In the genomic region with DNA sequence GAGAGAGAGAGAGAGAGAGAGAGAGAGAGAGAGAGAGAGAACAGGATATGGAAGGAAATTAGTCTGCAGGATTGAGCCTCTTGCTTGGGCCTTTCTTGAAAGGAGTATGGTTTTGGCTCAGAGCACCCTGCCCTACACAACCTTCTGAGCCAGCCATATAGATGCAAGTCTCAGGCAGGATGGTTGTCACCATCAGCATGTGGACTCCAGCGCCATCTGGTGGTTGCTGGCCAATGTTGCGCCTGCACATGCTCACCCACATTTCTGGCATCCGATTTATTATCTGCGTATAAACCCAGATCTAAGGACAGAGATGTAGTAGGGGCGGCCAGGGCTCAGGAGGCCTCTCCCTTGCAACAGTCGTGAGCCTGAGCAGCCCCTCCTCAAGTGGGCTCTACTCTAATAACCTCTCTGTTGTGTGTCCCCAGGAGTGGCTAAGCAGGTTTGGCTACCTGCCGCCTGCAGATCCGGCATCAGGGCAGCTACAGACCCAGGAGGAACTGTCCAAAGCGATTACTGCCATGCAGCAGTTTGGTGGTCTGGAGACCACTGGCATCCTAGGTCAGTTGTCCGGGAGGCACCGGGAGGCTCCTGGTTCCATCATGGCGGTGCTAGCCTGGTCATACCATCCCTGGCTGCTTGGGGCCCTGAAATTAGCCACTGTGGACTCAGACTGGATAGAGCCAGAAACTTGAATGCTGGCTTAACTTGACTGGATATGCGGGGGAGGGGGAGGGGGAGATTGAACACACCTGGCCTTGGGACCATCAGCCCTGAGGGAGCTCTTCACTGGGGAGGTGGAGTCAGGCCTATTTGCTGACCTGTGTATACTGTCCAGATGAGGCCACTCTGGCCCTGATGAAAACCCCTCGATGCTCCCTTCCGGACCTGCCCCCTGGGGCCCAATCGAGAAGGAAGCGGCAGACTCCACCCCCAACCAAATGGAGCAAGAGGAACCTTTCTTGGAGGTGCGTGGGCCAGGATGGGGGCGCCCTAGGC, we compare ENCODE assay signal across 8 mouse cellular contexts. TPM values are rescaled to one million over a fixed set of nuclear protein-coding genes. Genes with fewer than 3 reads are reported as not detected.
DNase-seq lines count a peak whose midpoint lies in the region; ATAC-seq and TF ChIP-seq lines count a peak whose summit lies in the region.

No protein-coding gene starts in this region.

- no peak for TF ChIP-seq EP300 in lung, postnatal 0 days (IDR thresholded peaks at IDR 0.05)

- no peaks in the 10 kb centered on the region for H3K9me3 ChIP-seq in lung, postnatal 0 days (ENCODE audit: low read length)

- peak; percentile 78 for ATAC-seq in erythroid progenitor cell, adult 5-6 weeks (replicated peaks; ENCODE audit: low FRiP score, poor library complexity, severe bottlenecking)
- peak; percentile 49; the same call in 1 of the 2 replicates for ATAC-seq in lung, postnatal 0 days

- H3K9ac ChIP-seq in lung, postnatal 0 days (replicated peaks; ENCODE audit: low read depth) = no peak overlapping the region

- no peaks in the 10 kb centered on the region for H3K36me3 ChIP-seq in lung, postnatal 0 days (ENCODE audit: insufficient read depth, low read length)

- TF ChIP-seq CTCF in bone marrow macrophage, adult 2 months (IDR thresholded peaks at IDR 0.05; ENCODE audit: low read depth, low read length) = peak; percentile 90
- TF ChIP-seq CTCF in lung, postnatal 0 days (IDR thresholded peaks at IDR 0.05) = peak; percentile 99

- no peak overlapping the region for H3K4me3 ChIP-seq in bone marrow macrophage, adult 2 months (ENCODE audit: insufficient read depth, low read length)
- H3K4me3 ChIP-seq in lung, postnatal 0 days (ENCODE audit: low read depth, low read length) = no peak overlapping the region

- 32% methylated on average over 19 of the region's 19 CpGs for WGBS in lung, postnatal 0 days

- H3K27me3 ChIP-seq in lung, postnatal 0 days (replicated peaks; ENCODE audit: insufficient read depth, low read length) = no peaks in the 10 kb centered on the region

- no peak for TF ChIP-seq POLR2A in bone marrow macrophage, adult 2 months (IDR thresholded peaks at IDR 0.05; ENCODE audit: borderline replicate concordance, low read depth, low read length)

- H3K27ac ChIP-seq in bone marrow macrophage, adult 2 months (ENCODE audit: insufficient read depth, low read depth, low read length) = no peak overlapping the region
- H3K27ac ChIP-seq in lung, postnatal 0 days (ENCODE audit: low read length) = no peak overlapping the region

- H3K4me1 ChIP-seq in bone marrow macrophage, adult 2 months (ENCODE audit: control insufficient read depth, insufficient read depth, low read length) = no peaks in the 10 kb centered on the region
- no peaks in the 10 kb centered on the region; the same call in 1 of the 2 replicates for H3K4me1 ChIP-seq in lung, postnatal 0 days (ENCODE audit: insufficient read depth, low read depth, low read length)

- intact Hi-C loops in heart, postnatal 36 days (cut with DNase I) = loop anchor here (1.0 to 2.0 kb wide), 2 partner anchors 416 to 532 kb away; no protein-coding TSS in a partner anchor

- DNase-seq in CD8-positive naive resting alpha-beta T cell, adult 2 months (ENCODE audit: low read depth in 2 of 2, low spot score in 2 of 2) = peak; percentile 79 to 81
- DNase-seq in heart, postnatal 36 days = peak; percentile 81 to 88
- peak; percentile 77 to 91 for DNase-seq in layer of hippocampus, adult 8-10 months (ENCODE audit: low spot score in 2 of 2)
- DNase-seq in lung, postnatal 0 days (ENCODE audit: low spot score) = peak; percentile 75
- DNase-seq in retina, adult 2 months (ENCODE audit: low read depth, low spot score) = peak; percentile 67
- peak; percentile 84 for DNase-seq in thymus, postnatal 14 days

- no peak overlapping the region for H3K4me2 ChIP-seq in lung, postnatal 0 days (replicated peaks; ENCODE audit: low read depth, low read length)

RNA-seq across cellular contexts. Expression of gene Mmp17, which starts 10.4 kb away (rescaled TPM):
- 0.08 and 0.20 TPM in 2 replicates for polyA plus RNA-seq in bone marrow macrophage, adult 2 months (2012; ENCODE audit: insufficient read depth, insufficient read length, missing spikeins)
- not detected in 2 replicates for total RNA-seq in erythroid progenitor cell, adult 5-6 weeks (2015; ENCODE audit: low replicate concordance)
- total RNA-seq in erythroid progenitor cell, adult 5-6 weeks (2017; ENCODE audit: low replicate concordance) = not detected in 2 replicates
- total RNA-seq in heart, postnatal 36 days (2021) = 1 to 10 TPM; 1.2 to 1.7 TPM
- 100 to 1,000 TPM; 103 to 128 (median 115) TPM for total RNA-seq in layer of hippocampus, adult 8-10 months (2022)
- polyA plus RNA-seq in lung, postnatal 0 days (2015; fragmentation: Nextera tagmentation; extraction: Ambion mirVana) = 0.31 and 0.33 TPM in 2 replicates

Comparison
In these comparisons a context has a peak if more than half of its experiments do, and no peak if none do; other contexts are left out.
1. RNA of gene Mmp17, which starts 10.4 kb away (total RNA-seq): 103 to 128 TPM in layer of hippocampus, adult 8-10 months; 1.2 to 1.7 TPM in heart, postnatal 36 days and not detected in erythroid progenitor cell, adult 5-6 weeks; every median in the first group is over 10 times any median in the second.
2. Peak in every context shown above with its lines, with median percentiles within 50 percentile points of each other: DNase-seq.